Mouse (Mus musculus): ENCODE results near the gene F12. TPM values are rescaled to one million over a fixed set of nuclear protein-coding genes. Genes with fewer than 3 reads are reported as not detected.

F12 gene
- polyA plus RNA-seq, 1 experiment from 2014 or later, result not detected

DNA sequence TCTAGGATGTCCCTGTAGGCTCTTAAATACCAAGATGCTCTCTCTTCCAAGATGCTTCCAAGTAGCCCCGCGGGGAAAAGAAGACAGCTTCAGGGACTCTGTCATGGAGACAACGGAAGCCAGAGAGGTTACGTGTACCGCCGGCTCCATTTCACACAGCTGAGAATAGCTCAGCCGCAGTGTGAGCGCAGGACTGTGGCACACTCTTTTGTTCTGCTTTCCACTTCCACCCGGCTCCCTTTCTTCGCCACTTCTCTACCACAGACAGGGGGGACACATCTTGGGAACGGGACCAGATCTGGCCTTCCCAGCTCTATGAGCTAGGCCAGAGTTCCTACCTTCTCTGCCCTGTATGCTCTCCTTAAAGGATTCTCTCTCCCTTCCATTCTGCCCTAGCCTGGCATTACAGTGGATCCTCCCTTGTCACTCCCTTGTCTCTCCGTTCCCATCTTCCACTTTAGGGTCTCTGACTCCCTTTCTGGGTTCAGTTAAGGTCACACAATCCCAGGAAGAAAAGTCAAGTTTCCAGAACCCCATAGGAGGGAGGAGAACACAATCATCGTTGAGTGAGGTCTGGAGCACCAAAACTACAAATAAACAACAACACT is 20.7 kb downstream of the F12 start:
- 70% methylated on average over 13 of the region's 13 CpGs for WGBS
- Histone ChIP-seq H3K4me2 (replicated peaks) (no peak overlapping the region; the same call in 1 of the 2 replicates), H3K9ac (no peak overlapping the region; the same call in 1 of the 2 replicates), H3K27ac (no peak overlapping the region), H3K27me3 (replicated peaks) (0 out of 2 replicates have a peak, but pooled peaks cover 4% of the 10 kb centered on the region), H3K36me3 (no peaks in the 10 kb centered on the region), H3K9me3 (no peaks in the 10 kb centered on the region), H3K4me1 (peaks cover 10% of the 10 kb centered on the region; the same call in 1 of the 2 replicates), H3K4me3 (no peak overlapping the region)
- peak; percentile 43 for ATAC-seq (ENCODE audit: low FRiP score, low read depth)

DNA sequence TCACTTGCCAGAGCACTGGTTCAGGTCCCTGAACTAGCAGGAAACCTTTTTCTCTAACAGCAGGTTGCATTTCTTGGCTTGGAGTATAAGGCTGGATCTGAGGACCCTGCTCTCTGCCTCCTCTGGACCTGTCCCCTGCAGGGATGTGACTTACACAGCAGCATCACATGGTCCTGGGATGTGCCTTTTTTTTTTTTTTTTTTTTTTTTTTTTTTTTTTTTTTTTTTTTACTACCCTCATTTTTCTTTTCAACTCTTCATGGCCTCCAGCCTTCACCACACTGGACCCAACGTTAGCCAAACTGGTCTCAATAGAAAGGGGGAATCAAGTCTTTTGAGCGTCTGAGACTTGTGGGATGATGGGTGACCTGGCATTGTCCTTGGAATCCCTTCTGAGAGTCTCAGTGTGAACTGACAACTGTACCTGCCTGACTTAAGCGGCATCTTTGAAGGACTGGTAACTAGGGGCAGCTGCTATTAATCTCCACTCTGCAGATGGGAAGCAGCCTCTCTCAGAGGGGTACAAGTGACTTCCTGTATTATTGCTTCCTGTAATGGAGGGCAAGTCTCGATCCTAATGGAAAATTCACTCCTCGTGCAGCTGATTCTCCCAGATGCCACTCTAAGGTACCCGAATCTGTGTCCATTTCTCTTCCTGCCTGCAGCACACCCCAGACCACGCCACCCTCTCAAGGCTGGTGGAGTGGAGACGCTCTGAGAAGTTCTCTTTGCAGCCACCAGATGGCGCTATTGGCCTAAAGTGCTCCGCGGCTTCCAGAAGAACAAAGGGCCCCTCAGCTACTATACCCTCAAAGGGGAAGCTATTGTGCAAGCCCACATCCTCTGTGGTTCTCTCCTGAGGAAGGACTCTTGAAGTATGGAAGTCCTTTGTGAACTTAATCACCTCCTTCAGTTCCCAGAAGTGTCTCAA is 21.5 kb downstream of the F12 start:
- Histone ChIP-seq H3K27ac (no peak overlapping the region), H3K4me1 (peaks cover 10% of the 10 kb centered on the region; the same call in 1 of the 2 replicates), H3K9me3 (no peaks in the 10 kb centered on the region), H3K4me3 (no peak overlapping the region), H3K4me2 (replicated peaks) (peak overlapping the region; percentile 33; the same call in 1 of the 2 replicates), H3K9ac (no peak overlapping the region; the same call in 1 of the 2 replicates), H3K27me3 (replicated peaks) (0 out of 2 replicates have a peak, but pooled peaks cover 8% of the 10 kb centered on the region), H3K36me3 (no peaks in the 10 kb centered on the region)
- 14% methylated on average over 11 of the region's 11 CpGs for WGBS
- ATAC-seq (ENCODE audit: low FRiP score, low read depth), result peak; percentile 90

DNA sequence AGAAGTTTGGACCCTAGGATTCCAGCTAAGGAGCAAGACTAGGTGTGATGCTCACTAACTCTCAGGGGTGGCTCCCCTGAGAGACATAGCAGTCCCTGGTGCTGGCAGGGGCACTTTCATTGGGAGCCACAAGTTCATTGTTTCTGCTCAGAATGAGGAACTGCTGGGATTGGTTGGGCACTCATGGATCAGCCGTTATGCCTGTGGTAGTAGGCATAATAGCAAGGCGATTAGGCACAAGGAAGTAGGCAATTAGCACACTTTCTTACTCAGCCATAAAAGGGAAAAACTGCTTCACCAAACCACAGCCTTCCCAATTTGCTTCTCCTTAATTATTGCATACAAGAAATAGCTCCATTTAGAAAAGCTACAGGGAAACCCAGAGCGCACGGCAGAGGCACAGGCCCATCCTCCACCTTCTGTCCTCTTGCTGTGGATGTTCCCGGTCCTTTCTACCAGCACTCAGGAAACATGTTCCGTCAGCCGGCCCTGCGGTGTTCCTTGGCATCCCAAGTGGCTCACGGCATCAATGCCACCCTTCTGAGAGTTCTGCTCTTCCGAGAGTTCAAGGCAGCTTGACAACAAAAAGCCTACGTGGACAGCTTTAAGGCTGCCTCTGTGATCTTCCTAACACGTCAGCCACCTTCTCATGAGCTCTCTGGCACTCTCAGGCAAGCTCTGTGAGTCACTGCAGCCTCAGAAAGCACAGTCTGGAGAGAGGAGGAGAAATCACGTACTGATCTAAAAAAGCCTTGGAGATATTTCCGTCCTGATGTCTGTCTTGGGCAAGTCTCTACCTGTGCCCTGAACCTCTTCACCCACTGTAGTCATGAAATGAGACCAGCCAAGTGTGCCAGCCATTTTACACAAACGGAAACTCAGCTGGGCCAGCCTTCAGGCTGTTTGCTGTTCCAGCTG is 22.4 kb downstream of the F12 start:
- no peak overlapping the region for H3K4me3 ChIP-seq
- peaks cover 10% of the 10 kb centered on the region; the same call in 1 of the 2 replicates for H3K4me1 ChIP-seq
- no peaks in the 10 kb centered on the region for H3K36me3 ChIP-seq
- ATAC-seq (ENCODE audit: low FRiP score, low read depth), result no peak
- 64% methylated on average over 15 of the region's 15 CpGs for WGBS
- no peak overlapping the region for H3K9ac ChIP-seq
- H3K4me2 ChIP-seq (replicated peaks), result no peak overlapping the region
- H3K27me3 ChIP-seq (replicated peaks), result 0 out of 2 replicates have a peak, but pooled peaks cover 11% of the 10 kb centered on the region
- H3K27ac ChIP-seq, result 0 out of 2 replicates have a peak overlapping the region, but pooled peaks have one; percentile 18
- H3K9me3 ChIP-seq, result no peaks in the 10 kb centered on the region

DNA sequence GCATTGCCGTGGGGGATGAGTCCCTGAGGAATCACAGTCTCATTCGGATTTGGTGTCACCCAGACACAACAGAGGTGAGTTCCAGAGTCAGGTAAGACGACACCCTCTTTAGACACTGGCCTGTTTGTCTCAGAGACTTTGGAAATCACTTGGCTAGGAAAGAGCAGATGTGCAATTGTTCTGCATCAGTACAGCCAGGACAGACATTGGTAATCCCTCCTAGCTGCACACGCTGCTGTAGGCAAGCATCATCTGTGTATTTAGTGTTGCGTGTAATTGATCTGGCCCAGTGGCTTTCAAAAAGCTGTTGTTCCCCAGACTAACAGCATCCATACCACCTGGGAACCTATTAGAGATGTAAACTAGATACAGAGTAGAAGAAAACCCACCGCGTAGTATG is 23.3 kb downstream of the F12 start:
- WGBS, result 69% methylated on average over 7 of the region's 7 CpGs
- Histone ChIP-seq H3K4me3 (no peak overlapping the region), H3K27me3 (replicated peaks) (0 out of 2 replicates have a peak, but pooled peaks cover 8% of the 10 kb centered on the region), H3K9me3 (no peaks in the 10 kb centered on the region), H3K9ac (no peak overlapping the region), H3K27ac (no peak overlapping the region), H3K36me3 (no peaks in the 10 kb centered on the region), H3K4me2 (replicated peaks) (no peak overlapping the region), H3K4me1 (peaks cover 10% of the 10 kb centered on the region; the same call in 1 of the 2 replicates)
- peak; percentile 49; the same call in 1 of the 2 replicates for ATAC-seq (ENCODE audit: low FRiP score, low read depth)

DNA sequence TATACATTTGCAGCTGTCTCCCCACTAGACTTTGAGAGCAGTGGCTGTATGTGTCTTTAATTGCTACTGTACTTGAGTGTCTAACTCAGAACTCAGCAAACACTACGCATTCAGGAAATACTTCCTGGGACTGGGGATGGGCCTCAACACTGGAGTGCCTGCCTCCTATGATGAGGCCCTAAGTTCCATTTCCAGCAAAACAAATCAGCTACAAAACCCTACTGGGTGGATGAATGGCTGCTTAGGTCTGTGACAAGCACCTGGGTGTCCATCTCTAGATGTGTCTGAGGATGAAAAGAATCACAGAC is 26.6 kb downstream of the F12 start:
- Histone ChIP-seq H3K4me1 (0 out of 2 replicates have a peak, but pooled peaks cover under 1% of the 10 kb centered on the region), H3K27me3 (replicated peaks) (0 out of 2 replicates have a peak, but pooled peaks cover 8% of the 10 kb centered on the region), H3K9me3 (no peaks in the 10 kb centered on the region), H3K36me3 (no peaks in the 10 kb centered on the region), H3K27ac (no peak overlapping the region), H3K4me2 (replicated peaks) (no peak overlapping the region), H3K4me3 (no peak overlapping the region), H3K9ac (no peak overlapping the region)
- ATAC-seq (ENCODE audit: low FRiP score, low read depth), result no peak
- 84% methylated on average over 1 of the region's 1 CpGs for WGBS

DNA sequence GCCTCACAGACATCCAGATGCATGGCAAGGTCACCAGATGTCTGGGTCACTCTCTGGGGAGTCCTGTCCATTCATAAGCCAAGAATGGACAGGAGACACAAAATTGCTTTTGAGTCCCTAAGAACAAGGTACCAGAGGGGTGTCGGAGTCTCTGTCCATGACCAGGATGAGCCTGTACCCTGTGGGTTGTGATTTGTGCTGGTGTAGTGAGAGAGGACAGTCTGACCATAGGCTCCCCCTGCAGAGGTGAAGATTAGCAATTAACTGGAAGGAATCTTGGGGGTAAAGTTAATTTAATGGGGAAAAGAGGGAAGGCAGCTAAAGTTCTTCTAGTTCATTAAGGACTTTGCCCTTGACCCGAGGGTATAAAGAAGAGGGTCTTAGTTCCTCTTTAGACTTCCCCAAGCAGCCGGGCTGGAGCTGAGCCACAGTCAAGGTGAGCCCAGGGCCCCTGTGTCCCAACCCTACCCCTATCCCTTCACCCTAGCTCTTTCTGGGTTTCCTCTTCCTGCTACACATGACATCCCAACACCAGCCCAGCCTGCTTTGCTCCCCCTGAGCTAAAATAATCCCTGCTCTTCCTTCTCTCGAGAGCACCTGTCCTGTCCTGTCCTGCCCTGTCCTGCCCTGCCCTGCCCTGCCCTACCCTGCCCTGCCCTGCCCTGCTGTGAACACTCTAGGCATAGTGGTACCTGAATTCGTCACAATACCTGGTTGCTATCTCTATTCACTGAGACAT is 27.1 kb downstream of the F12 start:
- 68% methylated on average over 5 of the region's 5 CpGs for WGBS
- no peak overlapping the region for H3K9ac ChIP-seq

DNA sequence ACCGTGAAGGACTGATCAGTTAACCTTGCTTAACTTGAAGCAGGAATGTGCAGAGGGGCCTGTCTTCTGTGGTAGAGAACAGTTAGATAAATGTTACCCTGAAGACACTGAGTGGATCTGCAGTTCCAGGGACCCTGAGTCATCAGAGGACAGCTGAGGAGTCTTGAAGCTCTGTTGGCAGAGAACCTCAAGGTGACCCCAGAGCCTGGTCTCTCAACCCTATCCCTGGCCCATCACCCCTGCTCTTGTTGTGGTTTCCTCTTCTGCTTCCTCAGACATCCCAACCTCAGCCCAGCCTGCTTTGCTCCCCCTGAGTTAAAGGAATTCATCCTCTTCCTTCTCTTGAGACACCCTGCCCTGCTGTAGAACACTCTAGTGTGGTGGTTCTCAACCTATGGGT is 28.5 kb downstream of the F12 start, which contains the start of gene Slc34a1:
Slc34a1 (plus strand) TSS at position 100 of the 400 bp plus-strand sequence.
- H3K36me3 ChIP-seq, result no peaks in the 10 kb centered on the region
- no peak within 1 kb of the TSS for H3K4me2 ChIP-seq (replicated peaks)
- no peak within 1 kb of the TSS for H3K4me3 ChIP-seq
- no peak within 1 kb of the TSS for H3K27ac ChIP-seq
- 83% methylated on average over 1 of the region's 1 CpGs for WGBS
- no peaks in the 10 kb centered on the region for H3K9me3 ChIP-seq
- 0 out of 2 replicates have a peak, but pooled peaks cover 8% of the 10 kb centered on the region for H3K27me3 ChIP-seq (replicated peaks)
- H3K9ac ChIP-seq, result no peak within 1 kb of the TSS
- H3K4me1 ChIP-seq, result no peaks in the 10 kb centered on the region
- ATAC-seq (ENCODE audit: low FRiP score, low read depth), result no peak

More for the DNA sequence above, 27.1 kb downstream of the F12 start:
- Histone ChIP-seq H3K36me3 (no peaks in the 10 kb centered on the region), H3K4me3 (no peak overlapping the region), H3K27me3 (replicated peaks) (0 out of 2 replicates have a peak, but pooled peaks cover 8% of the 10 kb centered on the region), H3K9me3 (no peaks in the 10 kb centered on the region), H3K27ac (no peak overlapping the region), H3K4me1 (no peaks in the 10 kb centered on the region), H3K4me2 (replicated peaks) (no peak overlapping the region)
- ATAC-seq (ENCODE audit: low FRiP score, low read depth), result no peak

DNA sequence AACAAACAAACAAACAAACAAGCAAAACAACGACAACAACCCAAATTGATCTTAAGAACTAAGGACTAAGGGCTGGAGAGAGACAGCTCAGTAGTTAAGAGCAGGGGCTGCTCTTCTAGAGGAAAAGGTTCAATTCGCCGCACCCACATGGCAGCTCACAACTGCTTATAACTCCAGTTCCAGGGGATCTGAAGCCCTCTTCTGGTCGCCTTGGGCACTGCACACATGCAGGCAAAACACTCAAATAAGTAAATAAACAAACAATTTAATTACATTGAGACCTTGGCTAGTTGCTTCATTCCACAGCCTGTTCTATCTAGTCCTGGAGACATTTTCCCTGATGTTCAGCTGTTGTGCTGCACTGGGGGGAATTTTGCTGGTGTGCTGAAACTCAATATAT is 33.7 kb downstream of the F12 start:
- 72% methylated on average over 4 of the region's 4 CpGs for WGBS

DNA sequence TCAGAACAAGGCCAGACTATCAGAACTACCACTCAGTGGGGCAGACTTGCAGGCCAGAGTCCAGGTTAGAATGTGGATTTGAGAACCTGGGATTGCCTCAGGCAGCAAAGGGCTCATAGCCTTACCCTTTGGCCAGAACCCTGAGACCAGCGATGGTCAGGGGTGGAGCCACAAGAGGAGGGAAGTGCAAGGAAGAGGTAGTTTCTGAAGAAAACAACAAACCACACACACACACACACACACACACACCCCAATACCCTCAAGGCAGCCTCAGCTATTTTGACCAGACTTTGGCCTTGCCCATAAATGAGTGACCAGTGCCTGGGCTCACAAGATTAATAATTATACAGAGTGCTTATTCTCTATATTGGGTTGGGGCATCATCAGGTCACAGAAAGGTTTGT is 35.0 kb downstream of the F12 start:
- ATAC-seq (ENCODE audit: low FRiP score, low read depth), result no peak
- Histone ChIP-seq H3K27ac (no peak overlapping the region), H3K4me3 (no peak overlapping the region), H3K9me3 (no peaks in the 10 kb centered on the region), H3K4me2 (replicated peaks) (no peak overlapping the region), H3K36me3 (no peaks in the 10 kb centered on the region), H3K9ac (no peak overlapping the region), H3K27me3 (replicated peaks) (no peaks in the 10 kb centered on the region), H3K4me1 (no peaks in the 10 kb centered on the region)
- WGBS, result 93% methylated on average over 1 of the region's 1 CpGs

More for the DNA sequence above, 33.7 kb downstream of the F12 start:
- H3K4me3 ChIP-seq, result no peak overlapping the region
- no peak for ATAC-seq (ENCODE audit: low FRiP score, low read depth)
- no peaks in the 10 kb centered on the region for H3K27me3 ChIP-seq (replicated peaks)
- H3K4me1 ChIP-seq, result no peaks in the 10 kb centered on the region
- H3K36me3 ChIP-seq, result no peaks in the 10 kb centered on the region
- H3K9ac ChIP-seq, result no peak overlapping the region
- H3K27ac ChIP-seq, result no peak overlapping the region
- no peaks in the 10 kb centered on the region for H3K9me3 ChIP-seq
- no peak overlapping the region for H3K4me2 ChIP-seq (replicated peaks)

DNA sequence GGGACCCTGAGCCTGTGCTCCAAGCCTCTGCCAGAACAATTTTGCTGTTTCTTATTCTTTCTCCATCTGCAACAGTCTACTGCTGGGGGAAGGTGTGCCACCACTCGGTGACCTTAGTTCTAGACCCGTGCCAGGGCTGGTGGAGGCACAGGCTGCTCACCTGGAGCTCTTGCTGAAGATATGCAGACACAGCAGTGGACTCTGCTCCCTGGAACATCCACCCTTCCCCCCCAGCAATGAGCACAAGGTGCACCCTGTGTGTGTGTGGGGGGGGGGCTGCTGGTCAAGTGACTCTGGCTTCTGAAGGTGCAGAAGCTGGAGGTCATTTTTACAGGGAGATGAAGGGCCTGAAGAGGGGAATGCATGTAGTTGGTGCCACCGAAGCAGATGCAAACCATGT is 35.9 kb downstream of the F12 start:
- Histone ChIP-seq H3K27ac (no peak overlapping the region), H3K4me2 (replicated peaks) (no peak overlapping the region), H3K9ac (no peak overlapping the region), H3K4me3 (no peak overlapping the region), H3K4me1 (no peaks in the 10 kb centered on the region), H3K27me3 (replicated peaks) (no peaks in the 10 kb centered on the region), H3K36me3 (no peaks in the 10 kb centered on the region), H3K9me3 (no peaks in the 10 kb centered on the region)
- ATAC-seq (ENCODE audit: low FRiP score, low read depth), result no peak
- 86% methylated on average over 3 of the region's 3 CpGs for WGBS

DNA sequence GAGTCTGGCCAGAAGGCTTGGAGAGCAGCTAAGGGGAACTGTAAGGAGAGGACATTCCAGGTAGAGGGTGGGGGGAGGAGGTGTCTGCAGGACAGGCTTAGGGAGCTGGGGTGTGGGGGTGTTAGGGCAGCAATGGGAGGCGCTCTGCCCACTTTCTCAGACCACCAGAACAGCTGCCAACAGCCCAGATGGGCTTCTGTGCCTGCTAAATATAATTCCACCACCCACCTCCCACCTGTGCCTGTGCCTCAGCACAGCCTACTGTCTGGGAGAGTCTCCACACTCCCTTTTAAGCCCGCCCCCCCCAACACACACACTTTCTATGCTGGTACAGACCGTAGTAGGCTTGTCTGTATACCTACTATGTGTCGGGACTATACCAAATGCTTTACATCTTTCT is 44.8 kb downstream of the F12 start:
- no peak for ATAC-seq (ENCODE audit: low FRiP score, low read depth)
- H3K27ac ChIP-seq, result no peak overlapping the region
- no peak overlapping the region for H3K4me2 ChIP-seq (replicated peaks)
- H3K27me3 ChIP-seq (replicated peaks), result peaks cover 49% of the 10 kb centered on the region
- no peaks in the 10 kb centered on the region for H3K4me1 ChIP-seq
- no peaks in the 10 kb centered on the region for H3K36me3 ChIP-seq
- no peaks in the 10 kb centered on the region for H3K9me3 ChIP-seq
- no peak overlapping the region for H3K4me3 ChIP-seq
- 70% methylated on average over 3 of the region's 4 CpGs for WGBS
- H3K9ac ChIP-seq, result no peak overlapping the region
